ENCODE assay signal across 8 mouse cellular contexts in the genomic region with DNA sequence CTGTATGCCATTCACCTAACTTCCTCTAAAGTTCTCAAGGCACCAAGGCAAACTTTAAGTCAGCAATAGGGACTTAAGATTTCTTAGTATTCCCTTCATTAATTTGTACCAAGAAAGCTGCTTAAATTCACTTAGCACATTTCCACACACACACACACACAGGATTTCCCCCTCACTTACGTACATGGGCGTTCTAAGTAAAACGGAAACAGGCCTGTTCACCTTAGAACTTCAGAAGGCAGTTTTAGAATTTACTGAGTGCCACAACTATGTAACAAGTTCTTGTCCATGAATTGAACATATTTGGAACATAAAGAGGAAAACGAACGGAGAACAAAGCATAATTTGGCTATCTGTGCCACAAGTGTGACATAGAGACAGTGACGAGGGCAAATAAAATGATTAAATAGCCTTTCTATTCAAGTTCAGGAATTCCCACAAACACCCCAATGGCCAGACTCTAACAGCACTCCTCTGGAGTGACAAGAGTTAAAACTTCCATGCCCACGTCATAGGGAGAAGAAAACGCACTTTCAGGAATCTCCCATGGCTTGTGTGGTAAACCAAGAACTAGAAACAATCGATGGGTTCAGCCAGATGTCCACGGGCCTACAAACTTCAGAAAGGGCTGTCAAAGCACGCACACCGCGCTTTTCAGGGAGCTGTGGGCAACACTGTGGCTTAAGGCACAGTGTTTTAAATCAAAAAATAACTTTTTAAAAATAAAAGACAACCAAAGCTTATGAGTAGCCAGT. TPM values are rescaled to one million over a fixed set of nuclear protein-coding genes. Genes with fewer than 3 reads are reported as not detected.
A peak's percentile ranks its signal among the peaks of the same experiment; 100 is the strongest.
DNase-seq lines count a peak whose midpoint lies in the region; ATAC-seq and TF ChIP-seq lines count a peak whose summit lies in the region.

No protein-coding gene starts in this region.

- no peak for TF ChIP-seq CTCF in spleen, adult 2 months (IDR thresholded peaks at IDR 0.05; ENCODE audit: extremely low read depth, insufficient read depth, insufficient read length, insufficient replicate concordance)

- H3K4me1 ChIP-seq in spleen, adult 2 months (ENCODE audit: control insufficient read depth, insufficient read depth, insufficient read length) = no peaks in the 10 kb centered on the region
- H3K4me1 ChIP-seq in forebrain, embryonic 12.5 days = peaks cover 23% of the 10 kb centered on the region
- H3K4me1 ChIP-seq in intestine, embryonic 15.5 days (replicated peaks) = 0 out of 2 replicates have a peak, but pooled peaks cover 11% of the 10 kb centered on the region

- peak overlapping the region; percentile 86 for H3K4me3 ChIP-seq in spleen, adult 2 months (ENCODE audit: extremely low read depth, insufficient read depth, insufficient read length)
- H3K4me3 ChIP-seq in forebrain, embryonic 12.5 days (replicated peaks) = peak overlapping the region; percentile 77
- H3K4me3 ChIP-seq in intestine, embryonic 15.5 days (replicated peaks) = peak overlapping the region; percentile 93
- peak overlapping the region; percentile 72 for H3K4me3 ChIP-seq in macrophage (ENCODE audit: inconsistent target)

- H3K79me2 ChIP-seq in macrophage (ENCODE audit: inconsistent target) = peaks cover 57% of the 10 kb centered on the region

- H3K9ac ChIP-seq in forebrain, embryonic 12.5 days = no peak overlapping the region
- peak overlapping the region; percentile 89 for H3K9ac ChIP-seq in intestine, embryonic 15.5 days

- no peaks in the 10 kb centered on the region for H3K9me3 ChIP-seq in forebrain, embryonic 12.5 days
- no peaks in the 10 kb centered on the region for H3K9me3 ChIP-seq in intestine, embryonic 15.5 days

- DNase-seq in spleen, adult 2 months (ENCODE audit: low read depth in 1 of 2, low spot score in 2 of 2) = peak in 1 of 2 experiments; percentile 53
- no peak for DNase-seq in spleen, postnatal 4 days (ENCODE audit: low spot score in 2 of 2)
- DNase-seq in cerebellum, adult 9-10 months = no peak
- DNase-seq in adrenal gland, adult 8-10 months = no peak
- no peak for DNase-seq in ovary, postnatal 14 days (ENCODE audit: low spot score)

- 4% methylated on average over 13 of the region's 13 CpGs for WGBS in spleen, adult 2 months
- WGBS in forebrain, embryonic 12.5 days = 51% methylated on average over 13 of the region's 13 CpGs
- WGBS in intestine, embryonic 15.5 days = 23% methylated on average over 13 of the region's 13 CpGs
- WGBS in macrophage (ENCODE audit: missing documents) = 11% methylated on average over 12 of the region's 13 CpGs

- H3K4me2 ChIP-seq in forebrain, embryonic 12.5 days = peak overlapping the region; percentile 98
- peak overlapping the region; percentile 78 for H3K4me2 ChIP-seq in intestine, embryonic 15.5 days (replicated peaks)

- no peak; the same call in 1 of the 2 replicates for TF ChIP-seq POLR2A in spleen, adult 2 months (IDR thresholded peaks at IDR 0.05; ENCODE audit: low read depth, low read length)

- H3K27ac ChIP-seq in spleen, adult 2 months (ENCODE audit: insufficient read depth, low read length) = peak overlapping the region; percentile 100
- H3K27ac ChIP-seq in forebrain, embryonic 12.5 days = no peak overlapping the region
- H3K27ac ChIP-seq in intestine, embryonic 15.5 days = peak overlapping the region; percentile 94
- H3K27ac ChIP-seq in macrophage = peak overlapping the region; percentile 73

- H3K27me3 ChIP-seq in spleen, adult 2 months (ENCODE audit: control insufficient read depth, insufficient read depth, low read length) = no peaks in the 10 kb centered on the region
- H3K27me3 ChIP-seq in forebrain, embryonic 12.5 days = 0 out of 2 replicates have a peak, but pooled peaks cover 2% of the 10 kb centered on the region
- H3K27me3 ChIP-seq in intestine, embryonic 15.5 days (replicated peaks) = no peaks in the 10 kb centered on the region

- no peak for ATAC-seq in forebrain, embryonic 12.5 days (ENCODE audit: low FRiP score)
- ATAC-seq in intestine, embryonic 15.5 days = no peak

- peaks cover 29% of the 10 kb centered on the region for H3K36me3 ChIP-seq in spleen, adult 2 months (ENCODE audit: control insufficient read depth, insufficient read depth, low read length)
- H3K36me3 ChIP-seq in forebrain, embryonic 12.5 days (replicated peaks) = peaks cover 24% of the 10 kb centered on the region
- peaks cover 16% of the 10 kb centered on the region for H3K36me3 ChIP-seq in intestine, embryonic 15.5 days
- peaks cover 30% of the 10 kb centered on the region for H3K36me3 ChIP-seq in macrophage (ENCODE audit: inconsistent target)

RNA-seq across cellular contexts. Expression of gene Nfkbiz, which starts 18.4 kb away (rescaled TPM):
- 16.6 and 21.5 TPM in 2 replicates for polyA plus RNA-seq in spleen, adult 2 months (2012; rRNA removed)
- 1.5 and 1.8 TPM in 2 replicates for polyA plus RNA-seq in forebrain, embryonic 12.5 days (2016; fragmentation: Nextera tagmentation; extraction: Ambion mirVana)
- polyA plus RNA-seq in intestine, embryonic 15.5 days (2015; fragmentation: Nextera tagmentation; extraction: Ambion mirVana) = 8.7 and 8.8 TPM in 2 replicates
- 1,000 to 10,000 TPM in 8 of 26 experiments, 100 to 1,000 TPM in 12, 10 to 100 TPM in 6; 25.5 to 2,554 (median 658) TPM for total RNA-seq in macrophage (2018; cell fraction: chromatin; rRNA removed)
- 1,000 to 10,000 TPM in 3 of 26 experiments, 100 to 1,000 TPM in 14, 10 to 100 TPM in 7, 1 to 10 TPM in 2; 5.7 to 1,436 (median 318) TPM for total RNA-seq in macrophage (2018; cell fraction: cytosol; rRNA removed)
- 1,000 to 10,000 TPM in 12 of 26 experiments, 100 to 1,000 TPM in 10, 10 to 100 TPM in 4; 23.7 to 2,534 (median 904) TPM for total RNA-seq in macrophage (2018; cell fraction: nucleus; rRNA removed)
- 3.7 to 10.8 TPM (median 4.2 TPM) in 3 replicates for polyA plus RNA-seq in macrophage (2018)
- 1 to 10 TPM; 3.4 to 8.0 (median 5.0) TPM for total RNA-seq in adrenal gland, adult 8-10 months (2022)
